In the genomic region with DNA sequence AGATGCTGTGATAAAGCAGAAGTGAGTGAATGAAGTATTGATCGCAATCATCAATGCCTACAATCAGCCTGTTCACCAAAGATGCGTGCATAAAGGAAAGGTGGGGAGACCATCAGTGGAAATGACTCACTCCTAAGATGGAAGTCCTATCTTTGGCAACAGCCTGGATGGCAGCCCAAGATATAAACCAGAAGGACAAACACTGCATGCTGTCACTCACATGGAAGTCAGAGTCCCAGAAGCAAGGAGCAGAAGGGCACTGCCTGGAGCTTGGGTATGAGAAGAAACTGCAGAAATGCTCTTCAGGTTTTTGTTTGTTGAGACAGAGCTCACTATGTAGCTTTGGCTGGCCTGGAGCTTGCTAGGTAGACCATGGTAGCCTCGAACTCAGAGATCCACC, we compare ENCODE assay signal across 10 mouse cellular contexts.
"Had no signal": no experiment of that assay in that cellular context is flagged by ENCODE, and none has a peak within 500 bp of the region (broad histone marks: within the 10 kb centered on the region; RNA-seq: fewer than 3 reads in every experiment).

No protein-coding gene starts in this region.

- DNase-seq: gastrocnemius, adult 2 months; gastrocnemius, postnatal 10 days; gastrocnemius, postnatal 25 days; heart, postnatal 4 days; kidney, adult 18-20 months; kidney, adult 8-10 months; kidney, postnatal 10 days; kidney, postnatal 25 days; kidney, postnatal 4 days; liver had no signal
